In the genomic region with DNA sequence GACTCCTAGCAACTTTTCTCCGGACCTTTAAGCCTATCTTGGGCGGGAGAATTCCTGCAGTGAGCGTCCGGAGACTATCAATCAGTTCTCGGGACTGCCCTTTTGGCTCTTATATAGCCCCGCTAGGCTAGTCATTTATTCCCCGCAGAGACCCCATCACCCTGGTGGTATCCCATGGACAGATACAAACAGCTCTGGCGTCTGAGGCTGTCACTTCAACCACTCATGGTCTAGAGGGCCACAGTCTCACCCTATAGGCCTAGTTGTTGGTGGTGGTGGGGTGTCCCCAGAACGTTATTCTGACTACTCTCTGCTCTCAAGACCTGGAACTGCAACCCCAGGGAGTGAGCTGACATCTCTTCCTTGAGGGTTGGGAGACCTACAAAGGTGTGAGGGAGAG, we compare ENCODE assay signal across 10 mouse cellular contexts. TPM values are rescaled to one million over a fixed set of nuclear protein-coding genes. Genes with fewer than 3 reads are reported as not detected.
DNase-seq lines count a peak whose midpoint lies in the region; ATAC-seq and TF ChIP-seq lines count a peak whose summit lies in the region.
"Had no signal": no experiment of that assay in that cellular context is flagged by ENCODE, and none has a peak within 500 bp of the region (broad histone marks: within the 10 kb centered on the region; RNA-seq: fewer than 3 reads in every experiment).

No protein-coding gene starts in this region.

- no peaks in the 10 kb centered on the region for H3K36me3 ChIP-seq in lung, embryonic 16.5 days (ENCODE audit: control insufficient read depth, insufficient read depth, low read length)
- H3K36me3 ChIP-seq in liver, embryonic 13.5 days = no peaks in the 10 kb centered on the region
- no peaks in the 10 kb centered on the region for H3K36me3 ChIP-seq in stomach, postnatal 0 days (ENCODE audit: control insufficient read depth, insufficient read depth, low read length)

- no peak overlapping the region for H3K27ac ChIP-seq in lung, embryonic 16.5 days (ENCODE audit: low read length)
- no peak overlapping the region for H3K27ac ChIP-seq in liver, embryonic 13.5 days
- H3K27ac ChIP-seq in stomach, postnatal 0 days (replicated peaks) = no peak overlapping the region

- H3K9ac ChIP-seq in lung, embryonic 16.5 days (ENCODE audit: low read length) = no peak overlapping the region
- no peak overlapping the region for H3K9ac ChIP-seq in liver, embryonic 13.5 days
- no peak overlapping the region for H3K9ac ChIP-seq in stomach, postnatal 0 days (ENCODE audit: low read length)

- H3K4me3 ChIP-seq in lung, embryonic 16.5 days (ENCODE audit: low read length) = peak overlapping the region; percentile 51
- no peak overlapping the region for H3K4me3 ChIP-seq in liver, embryonic 13.5 days (replicated peaks)
- peak overlapping the region; percentile 51; the same call in 1 of the 2 replicates for H3K4me3 ChIP-seq in stomach, postnatal 0 days (ENCODE audit: low read depth, low read length)

- TF ChIP-seq EP300 in stomach, postnatal 0 days (optimal IDR thresholded peaks at IDR 0.05) = no peak

- DNase-seq in cerebellum, adult 9-11 months = peak; percentile 40
- no peak for DNase-seq in lung, postnatal 14 days
- no peak for DNase-seq in liver, embryonic 13.5 days
- no peak for DNase-seq in stomach, postnatal 0 days (ENCODE audit: low spot score)
- DNase-seq in left cerebral cortex, adult 11 months (ENCODE audit: low spot score) = no peak
- DNase-seq: kidney, postnatal 36 days had no signal

- H3K27me3 ChIP-seq in lung, embryonic 16.5 days (ENCODE audit: control insufficient read depth, insufficient read depth, low read depth, low read length) = peaks cover 66% of the 10 kb centered on the region
- H3K27me3 ChIP-seq in liver, embryonic 13.5 days = peaks cover 97% of the 10 kb centered on the region
- H3K27me3 ChIP-seq in stomach, postnatal 0 days (ENCODE audit: control insufficient read depth, insufficient read depth, low read length) = peaks cover 3% of the 10 kb centered on the region; the same call in 1 of the 2 replicates

- no peaks in the 10 kb centered on the region for H3K9me3 ChIP-seq in lung, embryonic 16.5 days (ENCODE audit: control insufficient read depth, low read length)
- H3K9me3 ChIP-seq in liver, embryonic 13.5 days (replicated peaks) = no peaks in the 10 kb centered on the region
- H3K9me3 ChIP-seq in stomach, postnatal 0 days (ENCODE audit: control insufficient read depth, low read length) = no peaks in the 10 kb centered on the region

- peak overlapping the region; percentile 84; the same call in 1 of the 2 replicates for H3K4me2 ChIP-seq in lung, embryonic 16.5 days (ENCODE audit: low read depth, low read length)
- H3K4me2 ChIP-seq in liver, embryonic 13.5 days = peak overlapping the region; percentile 59; the same call in 1 of the 2 replicates
- H3K4me2 ChIP-seq in stomach, postnatal 0 days (replicated peaks; ENCODE audit: low read depth) = peak overlapping the region; percentile 93; the same call in 1 of the 2 replicates

- H3K4me1 ChIP-seq in lung, embryonic 16.5 days (replicated peaks; ENCODE audit: control insufficient read depth, insufficient read depth, low read length) = peaks cover 14% of the 10 kb centered on the region
- 0 out of 2 replicates have a peak, but pooled peaks cover 9% of the 10 kb centered on the region for H3K4me1 ChIP-seq in liver, embryonic 13.5 days (replicated peaks)
- H3K4me1 ChIP-seq in stomach, postnatal 0 days (replicated peaks; ENCODE audit: control insufficient read depth, insufficient read depth) = peaks cover 4% of the 10 kb centered on the region; the same call in 1 of the 2 replicates

- no peak for ATAC-seq in cerebellum, adult (ENCODE audit: insufficient number of reproducible peaks, low FRiP score, low TSS enrichment)
- no peak for ATAC-seq in lung, embryonic 16.5 days (ENCODE audit: low read depth)
- ATAC-seq in liver, embryonic 13.5 days (ENCODE audit: low read depth) = no peak
- ATAC-seq in stomach, postnatal 0 days (ENCODE audit: low FRiP score, low TSS enrichment) = no peak
- no peak for ATAC-seq in CD4-positive, CD25-positive, alpha-beta regulatory T cell, adult 4 months

- TF ChIP-seq CTCF in stomach, postnatal 0 days (IDR thresholded peaks at IDR 0.05; ENCODE audit: low read depth) = no peak

- WGBS in lung, embryonic 16.5 days = 5% methylated on average over 9 of the region's 9 CpGs
- 5% methylated on average over 9 of the region's 9 CpGs for WGBS in liver, embryonic 13.5 days (ENCODE audit: insufficient replicate concordance)
- WGBS in stomach, postnatal 0 days = 22% methylated on average over 9 of the region's 9 CpGs

RNA-seq across cellular contexts. Expression of a gene that starts 1.1 kb away (rescaled TPM):
- 5.6 and 6.1 TPM in 2 replicates for polyA plus RNA-seq in lung, embryonic 16.5 days (2015; fragmentation: Nextera tagmentation; extraction: Ambion mirVana)
- polyA plus RNA-seq in liver, embryonic 13.5 days (2015; fragmentation: Nextera tagmentation; extraction: Ambion mirVana) = 0.13 and 0.19 TPM in 2 replicates
- polyA plus RNA-seq in stomach, postnatal 0 days (2015; fragmentation: Nextera tagmentation; extraction: Ambion mirVana) = 6.9 and 7.0 TPM in 2 replicates
- polyA plus RNA-seq in CD4-positive, CD25-positive, alpha-beta regulatory T cell, adult 4 months (2017; shearing (Covaris generic)) = not detected

RNA-seq across cellular contexts. Expression of a gene that starts 8.9 kb away (rescaled TPM):
- polyA plus RNA-seq in lung, embryonic 16.5 days (2015; fragmentation: Nextera tagmentation; extraction: Ambion mirVana) = 55.9 and 61.3 TPM in 2 replicates
- polyA plus RNA-seq in liver, embryonic 13.5 days (2015; fragmentation: Nextera tagmentation; extraction: Ambion mirVana) = 14.1 and 15.7 TPM in 2 replicates
- polyA plus RNA-seq in stomach, postnatal 0 days (2015; fragmentation: Nextera tagmentation; extraction: Ambion mirVana) = 24.9 TPM in 2 replicates
- 10 to 100 TPM; 41.2 to 63.9 TPM for polyA plus RNA-seq in CD4-positive, CD25-positive, alpha-beta regulatory T cell, adult 4 months (2017; shearing (Covaris generic))

RNA-seq across cellular contexts. Expression of a gene that starts 19.9 kb away (rescaled TPM):
- polyA plus RNA-seq in lung, embryonic 16.5 days (2015; fragmentation: Nextera tagmentation; extraction: Ambion mirVana) = 0.06 TPM in 1 of 2 replicates, not detected in the other
- not detected in 2 replicates for polyA plus RNA-seq in liver, embryonic 13.5 days (2015; fragmentation: Nextera tagmentation; extraction: Ambion mirVana)
- 0.02 and 0.08 TPM in 2 replicates for polyA plus RNA-seq in stomach, postnatal 0 days (2015; fragmentation: Nextera tagmentation; extraction: Ambion mirVana)
- polyA plus RNA-seq in CD4-positive, CD25-positive, alpha-beta regulatory T cell, adult 4 months (2017; shearing (Covaris generic)) = not detected
- polyA plus RNA-seq: spleen, adult 2 months had no signal

RNA-seq across cellular contexts. Expression of a gene that starts 34.3 kb away (rescaled TPM):
- 6.7 and 8.0 TPM in 2 replicates for polyA plus RNA-seq in lung, embryonic 16.5 days (2015; fragmentation: Nextera tagmentation; extraction: Ambion mirVana)
- 0.15 and 0.59 TPM in 2 replicates for polyA plus RNA-seq in liver, embryonic 13.5 days (2015; fragmentation: Nextera tagmentation; extraction: Ambion mirVana)
- 0.13 and 0.38 TPM in 2 replicates for polyA plus RNA-seq in stomach, postnatal 0 days (2015; fragmentation: Nextera tagmentation; extraction: Ambion mirVana)
- not detected for polyA plus RNA-seq in CD4-positive, CD25-positive, alpha-beta regulatory T cell, adult 4 months (2017; shearing (Covaris generic))

RNA-seq across cellular contexts. Expression of a gene that starts 36.9 kb away (rescaled TPM):
- polyA plus RNA-seq in lung, embryonic 16.5 days (2015; fragmentation: Nextera tagmentation; extraction: Ambion mirVana) = 0.13 TPM in 1 of 2 replicates, not detected in the other
- not detected in 2 replicates for polyA plus RNA-seq in liver, embryonic 13.5 days (2015; fragmentation: Nextera tagmentation; extraction: Ambion mirVana)
- not detected in 2 replicates for polyA plus RNA-seq in stomach, postnatal 0 days (2015; fragmentation: Nextera tagmentation; extraction: Ambion mirVana)
- not detected for polyA plus RNA-seq in CD4-positive, CD25-positive, alpha-beta regulatory T cell, adult 4 months (2017; shearing (Covaris generic))
- polyA plus RNA-seq: spleen, adult 2 months had no signal
